Mouse (Mus musculus) A20 (cell line): ENCODE data around the gene Lgi4.
A peak's percentile ranks its signal among the peaks of the same experiment; 100 is the strongest.

Experiments used
- DNase-seq: peaks from one replicate; pipeline ENCODE4 v3.0.0-alpha.2; 2011; ENCODE audit warnings: low read depth, low spot score

The Lgi4 gene

DNA sequence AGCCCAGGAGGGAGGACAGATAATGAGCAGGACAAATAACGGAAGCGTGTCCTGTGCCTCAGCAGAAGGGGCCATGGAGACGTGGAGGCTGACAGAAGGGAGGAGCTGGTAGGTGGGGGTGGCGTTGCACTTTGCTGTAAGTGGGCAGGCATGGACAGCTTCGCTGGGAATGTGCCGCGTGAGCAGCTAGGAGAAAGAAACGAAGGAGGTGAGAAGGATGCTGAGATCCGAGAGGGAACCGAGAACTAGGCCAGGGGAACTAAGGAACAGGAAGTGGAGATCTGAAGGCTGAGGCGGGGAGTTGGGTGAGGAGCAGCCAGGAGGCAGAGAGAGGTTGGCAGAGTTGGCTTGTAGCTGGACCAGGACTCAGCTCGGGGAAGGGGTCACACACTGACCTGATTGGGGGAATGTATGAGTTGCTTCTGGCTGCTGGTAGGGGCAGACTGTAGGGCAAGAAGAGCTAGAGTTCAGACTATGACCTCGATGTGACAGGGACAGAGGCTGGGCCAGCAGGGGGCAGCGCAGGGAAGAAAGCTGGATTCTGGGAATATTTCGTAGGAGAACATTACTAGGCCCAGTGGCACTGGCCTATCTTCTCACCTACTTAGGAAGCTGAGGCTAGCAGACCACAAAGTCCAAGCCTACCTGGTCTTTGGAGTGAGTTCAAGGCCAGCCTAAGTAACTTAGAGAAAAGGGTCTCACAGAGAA lies 46.1 kb downstream of the Lgi4 start:
- peak; percentile 32 for DNase-seq

GRCm38 (mm10) chr7:31106166-31106565 lies 47.0 kb downstream of the Lgi4 start:
- DNase-seq, result peak; percentile 43

GRCm38 (mm10) chr7:31107781-31108180 lies 48.6 kb downstream of the Lgi4 start:
- DNase-seq, result no peak

- DNase-seq, result no peak
Observed at GRCm38 (mm10) chr7:31109091-31109490, 49.9 kb downstream of the Lgi4 start.

- DNase-seq, result no peak
Observed at GRCm38 (mm10) chr7:31109796-31110195, 50.7 kb downstream of the Lgi4 start.

DNA sequence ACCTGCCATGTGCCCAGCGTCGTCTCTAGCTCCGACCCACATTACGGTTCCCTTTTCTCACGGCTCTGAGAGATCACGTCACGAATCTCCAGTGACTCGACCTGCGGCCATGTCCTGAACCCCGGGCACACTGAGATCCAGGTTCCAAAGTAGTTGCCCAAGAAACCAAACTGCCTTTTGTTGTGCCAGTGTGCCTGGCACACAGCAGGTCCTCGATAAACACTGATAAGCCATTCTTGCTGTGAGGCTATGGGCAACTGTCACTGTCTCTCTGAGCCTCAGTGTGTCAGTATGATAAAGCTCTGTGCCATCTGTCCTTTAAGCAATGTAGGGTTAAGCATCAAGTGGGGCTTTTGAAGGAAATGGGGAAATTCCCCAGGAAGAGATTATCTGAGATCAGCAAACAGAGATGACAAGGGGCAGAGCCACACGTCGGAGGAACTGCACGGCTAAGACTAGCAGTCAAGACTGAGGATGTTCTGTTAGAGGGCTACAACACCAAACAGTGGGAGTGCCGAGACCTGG lies 51.8 kb downstream of the Lgi4 start:
- peak; percentile 65 for DNase-seq

DNA sequence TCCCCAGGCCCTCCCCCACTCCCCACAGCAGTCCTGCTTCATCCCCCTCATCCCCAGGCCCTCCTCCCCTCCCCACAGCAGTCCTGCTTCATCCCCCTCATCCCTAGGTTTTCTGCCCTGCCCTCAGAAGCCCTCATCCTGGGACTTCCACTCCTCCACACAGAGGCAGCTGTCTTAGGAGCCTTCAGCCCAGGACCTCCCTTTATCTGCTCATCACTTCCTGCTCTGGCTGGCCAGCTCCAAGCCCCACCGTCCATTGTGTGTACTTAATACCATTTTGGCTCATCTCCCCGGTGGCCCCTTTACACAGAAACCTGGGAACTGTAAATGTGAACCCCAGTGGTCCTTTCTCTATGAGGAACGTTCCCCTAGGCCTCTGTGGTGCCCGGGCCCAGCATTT lies 52.9 kb downstream of the Lgi4 start:
- DNase-seq, result no peak

DNA sequence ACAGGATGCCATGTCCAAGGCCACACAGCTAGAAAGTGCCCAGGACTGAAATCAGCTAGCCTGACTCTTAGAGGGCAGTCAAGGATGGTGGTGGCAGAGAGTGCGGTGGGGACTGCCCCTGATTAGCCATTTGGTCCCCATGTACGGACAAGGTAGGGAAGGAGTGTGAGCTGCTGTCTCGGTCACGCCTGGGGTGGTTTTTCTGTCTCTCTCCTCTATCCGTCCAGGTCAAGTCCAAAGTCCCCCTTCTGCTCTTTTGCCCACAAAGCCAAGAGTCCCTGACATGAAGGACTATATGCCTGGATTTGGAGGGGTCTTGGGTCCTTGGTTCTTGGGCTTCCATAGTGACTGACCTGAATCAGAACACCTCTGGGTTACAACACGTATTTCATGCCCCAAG lies 54.7 kb downstream of the Lgi4 start:
- no peak for DNase-seq

GRCm38 (mm10) chr7:31114646-31115045 lies 55.5 kb downstream of the Lgi4 start:
- DNase-seq, result no peak

DNA sequence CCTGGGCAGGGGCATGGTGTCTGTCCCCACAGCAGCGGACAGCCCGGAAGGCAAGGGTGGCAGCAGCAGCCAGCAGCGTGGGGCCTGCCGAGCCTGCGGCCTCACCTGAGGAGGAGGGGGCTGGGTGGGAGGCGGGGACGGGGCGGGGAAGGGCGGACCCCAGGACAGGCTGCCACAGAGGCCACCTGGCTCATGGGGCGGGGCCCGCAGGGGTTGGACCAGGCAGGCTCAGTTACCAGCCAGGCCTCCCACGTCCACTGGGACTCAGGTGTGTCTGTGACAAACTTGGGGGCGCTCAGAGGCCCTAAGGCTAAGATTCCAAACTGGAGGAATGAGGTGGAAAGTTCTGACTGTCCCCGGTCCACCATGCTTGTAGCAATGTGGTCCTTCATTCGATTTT lies 56.0 kb downstream of the Lgi4 start, which contains the start of gene Hpn:
TSS of gene Hpn (minus strand) at position 109 of the 400 bp plus-strand sequence.
- no peak for DNase-seq

- DNase-seq, result no peak
Observed at GRCm38 (mm10) chr7:31115587-31116043, 56.5 kb downstream of the Lgi4 start.

DNA sequence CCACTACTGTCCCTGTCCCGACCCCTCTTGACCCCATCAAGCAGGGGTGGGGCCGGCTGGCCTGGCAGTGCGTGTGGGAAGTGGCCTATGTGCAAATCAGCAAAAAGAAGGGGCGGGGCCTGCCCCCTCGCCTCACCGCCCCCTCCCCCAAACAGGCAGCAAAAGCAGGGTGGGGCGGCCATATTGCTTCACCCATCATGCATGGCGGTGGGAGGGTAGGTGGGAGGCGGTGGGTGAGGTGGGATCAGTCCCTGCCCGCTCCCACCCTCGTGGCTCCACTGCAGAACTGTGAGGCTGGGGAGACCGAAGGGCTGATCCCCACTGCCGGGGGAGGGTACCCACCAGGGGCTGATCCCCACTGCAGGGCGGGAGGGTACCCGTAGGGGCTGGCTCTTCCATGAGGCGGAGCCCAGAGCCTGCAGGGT lies 57.6 kb downstream of the Lgi4 start:
- DNase-seq, result no peak

DNA sequence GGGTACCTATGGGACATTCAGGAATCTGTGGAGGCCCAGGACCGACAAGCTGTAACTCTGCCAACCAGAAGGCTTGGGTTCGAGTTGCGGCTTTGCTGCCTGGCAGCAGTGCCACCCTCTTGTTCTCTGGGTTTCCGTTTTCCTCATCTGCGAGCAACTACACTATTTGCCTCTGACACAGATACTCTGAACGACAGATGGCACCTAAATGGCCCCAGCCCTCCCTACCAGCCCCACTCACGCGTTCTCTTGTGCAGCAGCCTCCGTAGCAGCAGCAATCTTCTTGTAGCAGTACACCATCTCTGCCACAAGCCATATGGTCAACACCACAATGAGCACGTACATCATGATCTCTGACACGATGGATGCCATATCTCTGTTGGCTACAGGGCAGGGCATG lies 58.3 kb downstream of the Lgi4 start:
- DNase-seq, result no peak

DNA sequence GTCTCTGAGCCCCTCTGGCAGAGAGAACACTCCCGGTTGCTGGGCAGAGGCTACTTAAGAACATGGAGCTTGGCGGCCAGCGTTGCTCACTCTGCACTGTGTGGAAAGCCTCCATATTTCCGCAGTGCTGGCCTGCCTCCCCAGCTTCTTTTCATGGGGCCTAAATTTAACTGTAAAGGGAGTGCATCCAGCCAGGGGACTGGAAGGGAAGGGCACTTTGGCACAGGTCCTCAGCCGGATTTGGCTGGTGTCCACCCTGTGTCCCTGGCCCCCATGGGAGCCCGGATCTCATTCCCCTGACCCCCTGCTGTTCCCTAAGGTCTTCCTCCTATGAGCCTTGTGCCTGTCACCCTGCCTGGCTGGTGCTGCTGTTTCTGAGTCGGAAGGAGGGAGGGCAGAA lies 59.3 kb downstream of the Lgi4 start:
- DNase-seq, result no peak

DNA sequence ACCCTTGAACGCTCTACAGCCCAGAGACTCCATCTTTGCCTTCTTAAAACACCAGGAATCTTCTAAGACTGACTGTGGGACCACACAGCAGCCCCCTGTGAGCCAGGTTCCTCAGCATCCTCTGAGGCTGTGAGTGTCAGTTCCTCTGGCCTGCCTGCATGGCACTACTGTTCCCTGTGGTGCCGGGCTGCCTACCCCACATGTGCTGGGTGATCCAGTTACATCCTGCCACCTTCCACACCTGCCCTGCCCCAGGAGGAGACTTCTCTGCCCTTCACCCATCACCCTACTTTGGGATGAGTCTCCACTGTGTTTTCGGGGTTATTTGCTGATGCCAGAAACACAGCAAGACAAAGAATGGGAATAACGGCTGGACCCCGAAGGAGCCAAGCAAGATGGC lies 60.4 kb downstream of the Lgi4 start:
- DNase-seq, result no peak
